Mouse (Mus musculus) embryo, embryonic 10.5 days (tissue): ENCODE data around the gene Msantd3.

Experiments used
- DNase-seq: peaks from one replicate; pipeline ENCODE4 v3.0.0-alpha.2; 2015; ENCODE audit warnings: low spot score

Msantd3 gene

DNA sequence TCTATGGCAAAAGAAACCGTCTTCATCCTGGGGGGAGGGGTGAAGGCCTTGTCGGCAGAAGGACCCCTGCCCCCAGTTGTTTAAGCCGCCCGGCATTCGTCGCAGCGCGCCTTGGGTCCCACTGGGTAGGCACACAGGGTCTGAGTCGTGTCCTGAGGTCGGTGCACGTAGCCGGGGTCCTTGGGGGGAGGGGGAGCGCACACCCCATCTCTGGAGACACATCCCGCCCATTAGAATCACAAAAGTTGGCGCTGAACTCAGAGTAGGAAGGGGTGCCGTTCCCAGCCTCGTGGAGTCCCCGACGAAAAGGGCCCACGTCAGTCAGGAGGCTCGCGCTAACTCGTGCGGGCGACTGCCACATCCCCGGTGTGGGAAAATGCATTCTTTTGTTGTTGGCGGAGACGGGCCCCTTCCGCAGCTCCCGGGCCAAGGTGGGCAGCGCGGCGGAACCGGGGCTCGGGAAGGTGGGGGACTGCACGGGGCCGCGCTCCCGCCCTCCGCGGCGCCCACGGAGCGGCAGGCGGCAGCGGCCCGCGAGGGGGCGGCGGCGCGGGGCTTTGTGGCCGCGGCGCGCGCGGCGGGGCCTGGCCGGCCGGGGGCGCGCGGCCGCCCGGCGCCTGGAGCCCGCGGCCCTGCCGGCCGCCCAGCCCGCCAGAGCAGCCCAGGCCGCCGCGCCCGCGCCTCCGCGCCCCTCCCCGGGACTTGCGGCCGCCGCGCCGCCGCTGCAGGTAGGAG is at the start of gene Msantd3:
Msantd3 (plus strand) TSS at position 95 of the 735 bp plus-strand sequence.
- DNase-seq: peak; percentile 84

GRCm38 (mm10) chr4:48491290-48491743 is 48.4 kb upstream of the Msantd3 start:
- peak; percentile 81 for DNase-seq

DNA sequence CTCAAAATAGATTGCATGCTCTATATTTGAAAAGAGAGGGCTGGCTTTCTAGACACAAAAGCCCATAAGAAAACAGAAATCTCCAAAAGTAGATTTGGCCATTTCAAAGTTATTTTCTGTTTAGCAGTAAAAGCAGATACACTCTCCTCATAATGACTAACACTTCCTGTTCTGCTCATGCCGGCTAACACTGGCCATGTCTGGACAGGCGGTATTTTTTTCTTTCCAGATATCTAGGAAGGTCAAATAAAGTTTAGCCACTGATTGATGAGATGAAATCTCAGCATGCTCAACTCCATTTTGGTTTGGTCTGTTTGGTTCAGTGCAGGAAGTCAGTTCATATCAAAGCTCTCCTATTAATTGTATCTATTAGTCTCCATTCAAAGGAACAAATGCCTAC is 47.2 kb upstream of the Msantd3 start:
- no peak for DNase-seq

- no peak for DNase-seq
These were observed 28.9 kb upstream of the Msantd3 start for GRCm38 (mm10) chr4:48510861-48511260.

DNA sequence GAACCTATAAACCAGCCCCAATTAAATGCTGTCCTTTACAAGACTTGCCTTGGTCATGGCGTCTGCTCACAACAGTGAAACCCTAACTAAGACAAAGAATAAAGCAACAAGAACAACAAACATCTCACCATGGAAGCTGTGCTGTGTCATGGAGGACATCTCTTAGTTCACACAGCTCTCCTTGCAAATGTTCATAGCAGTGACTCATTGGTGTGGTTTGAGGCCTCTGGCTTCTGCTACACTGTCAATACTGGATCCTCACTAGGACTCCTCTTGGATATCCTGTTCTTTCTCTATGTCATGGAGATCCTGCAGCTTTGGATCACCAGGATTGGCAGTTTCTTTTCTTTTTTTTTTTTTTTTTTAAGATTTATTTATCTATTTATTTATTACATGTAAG is 10.2 kb upstream of the Msantd3 start:
- no peak for DNase-seq

DNA sequence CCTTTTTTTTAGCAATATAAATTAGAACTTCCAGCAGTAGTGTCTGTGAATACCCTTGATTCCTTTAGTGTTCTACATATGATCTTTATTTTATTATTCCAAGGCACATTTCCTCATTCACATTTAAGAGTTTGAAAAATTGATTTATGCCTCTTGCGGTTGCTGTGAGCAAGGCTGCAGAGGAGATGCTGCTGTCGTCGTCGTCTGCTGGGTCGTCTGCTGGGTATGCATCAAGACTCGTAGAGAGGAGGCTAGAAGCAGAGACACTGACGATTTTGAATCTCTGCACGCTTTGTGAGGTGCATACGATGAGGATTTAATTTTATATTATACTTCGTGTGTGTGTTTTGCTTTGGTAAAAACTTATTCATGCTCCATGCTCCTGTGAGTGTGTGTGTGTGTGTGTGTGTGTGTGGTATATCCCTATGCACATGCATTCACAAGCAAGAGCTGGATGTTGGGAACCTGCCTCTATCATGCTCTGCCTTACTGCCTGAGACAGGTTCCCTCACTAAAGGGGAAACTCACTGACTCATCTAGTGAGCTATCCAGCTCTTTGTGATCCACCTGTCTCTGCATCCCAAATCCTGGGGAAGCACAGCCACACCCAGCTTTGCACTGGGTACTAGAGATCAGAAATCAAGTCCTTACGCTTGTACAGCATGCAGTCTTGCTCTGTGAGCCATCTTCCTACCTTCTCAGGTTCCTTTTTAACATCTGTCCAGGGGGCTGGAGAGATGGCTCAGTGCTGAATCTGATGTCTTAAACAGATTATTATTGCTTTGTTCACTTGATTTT is 7.7 kb upstream of the Msantd3 start:
- no peak for DNase-seq

DNA sequence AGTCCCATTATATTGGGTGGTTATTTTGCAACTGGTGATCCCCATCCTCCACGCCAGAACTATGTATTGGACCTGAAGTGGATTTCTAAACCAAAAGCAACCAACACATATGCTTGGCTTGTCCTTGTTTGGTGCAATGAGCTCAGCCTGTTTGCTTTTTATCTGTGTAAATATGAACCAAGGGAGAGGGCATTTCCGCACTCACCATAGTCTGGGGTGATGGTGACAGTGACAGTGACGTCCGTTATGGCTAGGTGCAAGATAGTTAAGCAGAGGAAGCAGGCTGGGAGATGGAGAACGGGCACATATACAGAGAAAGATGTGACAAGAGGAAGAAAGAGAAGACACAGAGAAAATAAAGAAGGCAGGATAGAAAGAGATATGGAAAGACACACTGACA is 3.5 kb upstream of the Msantd3 start:
- DNase-seq: no peak

DNA sequence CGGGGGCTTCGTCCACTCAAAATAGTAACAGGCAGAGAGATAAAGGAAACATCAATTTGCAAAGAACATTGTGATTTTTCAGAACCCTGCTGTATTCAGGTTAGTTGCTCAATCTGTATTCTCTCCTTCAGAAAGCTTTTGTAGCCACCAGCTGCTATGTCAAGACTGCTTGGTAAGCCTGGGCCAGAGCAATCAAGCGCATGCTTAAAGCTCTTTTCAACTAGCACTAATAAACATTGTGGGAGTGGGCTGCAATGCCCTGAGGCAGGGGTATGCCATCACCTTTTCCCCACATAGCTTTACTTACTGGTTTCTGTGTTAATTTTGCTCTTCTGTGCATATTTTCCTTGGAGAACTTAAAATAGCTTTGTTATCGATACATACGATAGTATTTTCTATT is 2.7 kb upstream of the Msantd3 start:
- no peak for DNase-seq

GRCm38 (mm10) chr4:48538581-48538980 is 1.2 kb upstream of the Msantd3 start:
- no peak for DNase-seq

DNA sequence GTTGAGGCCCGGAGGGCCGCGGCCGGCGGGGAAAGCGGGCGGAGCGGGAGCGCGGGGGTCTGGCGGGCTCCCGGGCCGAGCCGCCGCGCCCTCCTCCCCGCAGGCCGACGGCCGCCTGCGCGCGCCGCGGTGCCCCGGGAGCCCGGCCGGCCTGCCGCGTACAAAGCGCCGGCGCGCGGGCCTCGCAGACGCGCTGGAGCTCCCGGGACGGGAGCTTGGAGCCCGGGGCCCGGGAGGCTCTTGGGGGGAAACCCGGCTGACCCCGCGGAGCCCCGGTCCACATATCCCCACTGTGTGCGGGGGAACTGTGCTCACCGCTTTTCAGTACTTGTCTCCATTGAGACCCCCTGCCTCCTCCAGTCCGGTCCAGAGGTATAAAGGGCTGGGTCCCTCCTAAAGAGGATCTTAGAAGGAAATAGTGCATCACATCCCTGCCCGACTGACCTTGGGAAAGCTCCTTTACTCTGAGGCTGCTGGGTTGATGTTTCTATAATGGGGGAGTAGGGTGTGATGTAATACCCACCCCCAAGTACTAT is 909 bp downstream of the Msantd3 start:
- peak; percentile 70 for DNase-seq

DNA sequence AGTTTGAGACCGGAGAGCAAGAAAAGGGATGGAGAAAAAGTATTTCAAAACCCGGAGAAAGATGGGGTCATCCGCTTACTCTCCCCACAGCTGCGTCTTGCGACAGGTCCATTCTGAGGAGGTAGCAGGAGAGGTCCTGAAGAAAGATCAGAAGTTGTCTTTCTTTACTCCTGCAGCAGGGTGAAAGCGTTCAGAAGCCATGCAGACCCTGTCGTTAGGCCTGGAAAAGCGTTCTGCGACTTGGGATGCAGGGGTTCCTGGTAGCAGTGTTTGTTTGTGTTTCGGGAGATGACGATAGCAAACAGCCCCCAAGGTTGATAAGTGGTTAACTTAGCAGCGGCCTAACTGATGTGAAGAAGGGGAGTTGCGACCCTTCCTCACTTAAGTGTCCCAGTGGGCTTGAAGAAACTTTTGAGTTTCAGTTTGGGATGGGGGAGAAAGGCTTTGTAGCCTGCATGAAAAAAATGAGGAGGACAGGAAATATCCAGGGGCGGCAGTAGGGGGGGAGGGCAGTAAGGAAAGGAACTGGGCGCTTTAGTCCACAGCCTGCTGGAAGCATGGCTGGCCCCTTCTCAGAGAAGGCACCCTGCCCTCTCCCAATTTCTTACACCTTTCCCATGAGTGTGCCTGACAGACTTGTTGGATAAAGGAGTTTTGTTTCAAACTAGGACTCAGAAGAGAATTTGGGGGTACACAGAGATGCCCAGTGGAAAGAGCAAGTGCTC is 2.0 kb downstream of the Msantd3 start:
- peak; percentile 53 for DNase-seq

GRCm38 (mm10) chr4:48542351-48542750 is 2.6 kb downstream of the Msantd3 start:
- DNase-seq: peak; percentile 24

- no peak for DNase-seq
These were observed 3.5 kb downstream of the Msantd3 start for GRCm38 (mm10) chr4:48543071-48543865.

- no peak for DNase-seq
These were observed 4.4 kb downstream of the Msantd3 start for GRCm38 (mm10) chr4:48544141-48544540.

DNA sequence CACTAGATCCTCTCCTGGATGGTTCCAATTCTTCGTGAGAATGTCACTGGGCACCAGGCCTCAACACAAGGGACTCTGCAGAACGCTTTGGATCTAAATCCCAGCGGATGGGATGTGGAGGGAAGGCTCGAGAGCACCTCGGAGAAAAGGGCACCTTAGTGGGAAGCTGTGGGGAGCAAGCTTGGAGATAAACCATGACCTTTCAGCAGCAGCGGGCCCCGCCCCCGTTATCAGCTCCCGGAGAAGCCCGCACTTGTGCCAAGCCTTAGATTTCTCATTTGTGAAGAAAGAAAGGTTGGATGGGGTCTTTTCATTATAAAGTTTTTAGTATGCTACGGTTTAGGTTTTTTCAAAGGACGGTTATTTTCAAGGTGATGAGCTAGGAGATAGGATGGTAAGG is 6.2 kb downstream of the Msantd3 start:
- no peak for DNase-seq

DNA sequence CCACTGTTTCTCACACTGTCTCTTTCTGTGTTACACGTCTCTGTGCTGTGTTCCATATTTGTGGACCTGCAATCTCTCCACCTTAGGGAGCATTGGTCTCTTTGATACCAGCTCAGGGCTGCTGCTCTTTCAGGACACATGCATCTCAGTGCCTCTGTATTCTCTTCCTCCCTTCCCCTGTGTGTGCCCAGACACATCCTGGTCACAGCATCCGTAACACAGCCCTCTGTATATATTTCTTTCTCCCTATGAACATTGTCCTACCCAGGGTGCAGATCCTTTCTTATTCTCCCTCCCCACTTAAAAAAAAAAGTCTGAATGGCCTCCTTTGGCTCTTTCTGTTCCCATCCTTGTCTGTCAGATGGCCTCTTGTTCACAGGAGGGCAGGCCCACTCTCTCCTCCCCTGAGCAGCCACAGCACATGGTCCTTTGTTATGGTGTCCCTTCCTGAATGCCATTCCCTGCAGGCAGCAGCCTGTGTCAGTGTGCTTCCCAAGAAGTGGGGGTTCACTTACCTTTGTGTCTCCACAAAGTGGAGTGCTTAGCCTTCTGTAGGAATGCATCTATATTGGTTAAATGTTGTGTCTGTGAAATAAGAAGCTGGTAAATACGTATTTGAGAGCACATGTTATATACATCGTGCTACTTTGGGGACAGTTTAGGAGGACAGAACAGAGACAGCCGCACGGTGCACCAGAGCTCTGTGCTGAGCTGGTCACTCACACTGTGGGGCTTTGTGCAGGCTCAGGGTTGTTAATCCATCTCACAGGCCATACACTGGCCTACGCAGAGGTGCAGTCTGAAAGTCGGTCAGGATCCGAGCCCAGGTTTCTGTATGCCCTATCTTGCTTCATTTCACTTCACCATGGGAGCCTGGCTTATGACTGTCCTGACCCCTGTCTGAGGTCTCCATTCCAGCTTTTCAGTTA is 7.1 kb downstream of the Msantd3 start:
- peak; percentile 66 for DNase-seq

DNA sequence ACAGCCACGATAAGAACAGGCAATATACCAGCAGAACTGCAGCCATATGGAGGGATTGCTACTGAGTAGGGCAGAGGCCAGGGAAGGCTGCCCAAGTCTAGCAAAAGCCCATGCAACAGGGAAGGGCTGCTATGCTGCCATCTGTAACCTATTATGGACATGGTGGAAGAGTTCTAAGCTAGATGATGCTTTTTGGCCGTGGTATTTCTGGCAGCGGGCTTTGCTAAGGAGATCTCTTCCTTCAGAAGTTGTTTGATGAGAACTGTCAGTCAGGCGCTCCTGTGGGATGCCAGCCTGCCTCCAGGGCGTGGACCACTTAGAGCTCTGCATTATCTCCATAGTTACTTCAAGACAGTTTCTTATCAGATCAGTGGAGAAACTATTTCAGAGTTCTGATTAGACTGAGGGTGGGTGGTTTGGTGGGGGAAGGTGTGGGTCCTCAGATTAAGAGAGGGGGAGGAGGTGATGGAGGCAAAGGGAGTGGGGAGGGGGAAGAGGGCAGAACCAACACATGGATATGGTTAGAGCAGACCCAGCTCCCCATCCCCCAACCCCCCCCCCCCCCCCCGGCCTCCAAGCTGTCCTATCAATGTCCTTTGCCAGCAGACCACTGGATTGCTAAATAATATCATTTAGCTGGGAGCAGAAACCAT is 8.8 kb downstream of the Msantd3 start:
- peak; percentile 68 for DNase-seq

DNA sequence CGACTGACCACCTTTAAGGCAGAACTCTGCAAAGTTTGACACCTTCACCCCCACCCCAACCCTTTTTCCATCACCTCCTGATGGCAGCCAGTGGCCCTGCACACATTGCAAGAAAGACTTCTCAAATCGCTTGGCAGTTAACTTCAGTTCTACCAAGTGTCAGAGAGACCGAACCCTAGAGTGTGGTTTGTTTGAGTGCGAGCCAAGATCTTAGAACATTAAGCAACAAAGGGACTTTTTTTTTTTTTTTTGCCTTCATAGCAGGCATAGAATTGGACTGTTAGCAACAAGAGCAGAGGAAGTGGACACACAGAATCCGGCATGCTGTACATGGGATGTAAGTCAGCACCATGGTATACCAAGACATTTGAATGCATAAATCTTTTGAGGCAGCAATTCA is 9.9 kb downstream of the Msantd3 start:
- DNase-seq: no peak

- no peak for DNase-seq
These were observed 12.8 kb downstream of the Msantd3 start for GRCm38 (mm10) chr4:48552486-48553064.

DNA sequence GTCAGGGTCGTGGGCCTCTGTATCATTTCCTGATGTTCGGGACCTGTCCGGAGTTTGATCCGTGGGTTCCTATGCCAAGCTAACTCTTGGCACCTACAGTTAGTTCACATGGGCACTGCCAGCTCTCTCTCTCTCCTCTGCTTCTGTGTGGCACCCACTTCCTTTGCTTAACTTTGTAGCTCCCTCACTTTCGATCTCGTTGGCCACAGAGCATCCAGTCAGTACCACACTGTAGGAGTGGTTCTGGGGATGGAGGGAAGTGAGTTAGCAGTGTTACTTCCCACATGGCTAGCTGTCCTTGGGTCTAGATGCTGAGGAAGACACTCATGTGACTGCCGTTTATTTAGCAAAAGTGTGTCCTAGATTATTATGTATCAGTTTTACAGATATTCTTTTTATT is 14.4 kb downstream of the Msantd3 start:
- no peak for DNase-seq
